Mouse (Mus musculus): ENCODE measurements at regions not wholly inside any gene's neighbourhood (a gene's known extent, or its start where the extent isn't known, plus 50 kb on each side); places are given as distances from the start of the nearest gene placed in this dataset.

- H3K27ac ChIP-seq (replicated peaks; ENCODE audit: low read depth, low read length): no peak overlapping the region
- no peak overlapping the region for H3K4me3 ChIP-seq (ENCODE audit: insufficient read depth, low read depth, low read length)
- H3K4me1 ChIP-seq (ENCODE audit: control insufficient read depth, insufficient read depth, insufficient read length, low read length): no peaks in the 10 kb centered on the region
These were observed 182.5 kb upstream of the Nr2f2 start for GRCm38 (mm10) chr7:70548936-70549450.

- no peaks in the 10 kb centered on the region for H3K4me1 ChIP-seq (ENCODE audit: control insufficient read depth, insufficient read depth, insufficient read length, low read length)
- no peak overlapping the region for H3K4me3 ChIP-seq (ENCODE audit: insufficient read depth, low read depth, low read length)
- H3K27ac ChIP-seq (replicated peaks; ENCODE audit: low read depth, low read length): no peak overlapping the region
These were observed 175.5 kb upstream of the Nr2f2 start for GRCm38 (mm10) chr7:70541881-70542665.

- no peak overlapping the region for H3K4me3 ChIP-seq (ENCODE audit: insufficient read depth, low read depth, low read length)
- no peaks in the 10 kb centered on the region for H3K4me1 ChIP-seq (ENCODE audit: control insufficient read depth, insufficient read depth, insufficient read length, low read length)
- H3K27ac ChIP-seq (replicated peaks; ENCODE audit: low read depth, low read length): no peak overlapping the region
These were observed 172.6 kb upstream of the Nr2f2 start for GRCm38 (mm10) chr7:70539121-70539642.

GRCm38 (mm10) chr7:70536046-70536445 lies 169.5 kb upstream of the Nr2f2 start:
- H3K27ac ChIP-seq (replicated peaks; ENCODE audit: low read depth, low read length): no peak overlapping the region

GRCm38 (mm10) chr7:70533552-70533951 lies 167.0 kb upstream of the Nr2f2 start:
- Histone ChIP-seq H3K4me1 (ENCODE audit: control insufficient read depth, insufficient read depth, insufficient read length, low read length) (no peaks in the 10 kb centered on the region), H3K4me3 (ENCODE audit: insufficient read depth, low read depth, low read length) (no peak overlapping the region)

More at GRCm38 (mm10) chr7:70536046-70536445, 169.5 kb upstream of the Nr2f2 start:
- H3K4me3 ChIP-seq (ENCODE audit: insufficient read depth, low read depth, low read length): no peak overlapping the region
- H3K4me1 ChIP-seq (ENCODE audit: control insufficient read depth, insufficient read depth, insufficient read length, low read length): no peaks in the 10 kb centered on the region

GRCm38 (mm10) chr7:70527921-70528320 lies 161.4 kb upstream of the Nr2f2 start:
- H3K4me3 ChIP-seq (ENCODE audit: insufficient read depth, low read depth, low read length): no peak overlapping the region
- no peak overlapping the region for H3K27ac ChIP-seq (replicated peaks; ENCODE audit: low read depth, low read length)
- H3K4me1 ChIP-seq (ENCODE audit: control insufficient read depth, insufficient read depth, insufficient read length, low read length): no peaks in the 10 kb centered on the region

More at GRCm38 (mm10) chr7:70533552-70533951, 167.0 kb upstream of the Nr2f2 start:
- no peak overlapping the region for H3K27ac ChIP-seq (replicated peaks; ENCODE audit: low read depth, low read length)

- no peak overlapping the region for H3K27ac ChIP-seq (replicated peaks; ENCODE audit: low read depth, low read length)
- no peak overlapping the region for H3K4me3 ChIP-seq (ENCODE audit: insufficient read depth, low read depth, low read length)
- H3K4me1 ChIP-seq (ENCODE audit: control insufficient read depth, insufficient read depth, insufficient read length, low read length): no peaks in the 10 kb centered on the region
These were observed 158.8 kb upstream of the Nr2f2 start for GRCm38 (mm10) chr7:70525372-70525771.

- no peak overlapping the region for H3K27ac ChIP-seq (replicated peaks; ENCODE audit: low read depth, low read length)
- H3K4me1 ChIP-seq (ENCODE audit: control insufficient read depth, insufficient read depth, insufficient read length, low read length): no peaks in the 10 kb centered on the region
- H3K4me3 ChIP-seq (ENCODE audit: insufficient read depth, low read depth, low read length): no peak overlapping the region
These were observed 158.2 kb upstream of the Nr2f2 start for GRCm38 (mm10) chr7:70524744-70525143.

- H3K4me1 ChIP-seq (ENCODE audit: control insufficient read depth, insufficient read depth, insufficient read length, low read length): no peaks in the 10 kb centered on the region
- no peak overlapping the region for H3K27ac ChIP-seq (replicated peaks; ENCODE audit: low read depth, low read length)
- no peak overlapping the region for H3K4me3 ChIP-seq (ENCODE audit: insufficient read depth, low read depth, low read length)
These were observed 157.7 kb upstream of the Nr2f2 start for GRCm38 (mm10) chr7:70524251-70524650.

- Histone ChIP-seq H3K27ac (replicated peaks; ENCODE audit: low read depth, low read length) (no peak overlapping the region), H3K4me1 (ENCODE audit: control insufficient read depth, insufficient read depth, insufficient read length, low read length) (no peaks in the 10 kb centered on the region), H3K4me3 (ENCODE audit: insufficient read depth, low read depth, low read length) (no peak overlapping the region)
These were observed 150.2 kb upstream of the Nr2f2 start for GRCm38 (mm10) chr7:70516741-70517140.

- no peak overlapping the region for H3K27ac ChIP-seq (replicated peaks; ENCODE audit: low read depth, low read length)
- no peaks in the 10 kb centered on the region for H3K4me1 ChIP-seq (ENCODE audit: control insufficient read depth, insufficient read depth, insufficient read length, low read length)
- H3K4me3 ChIP-seq (ENCODE audit: insufficient read depth, low read depth, low read length): no peak overlapping the region
These were observed 148.9 kb upstream of the Nr2f2 start for GRCm38 (mm10) chr7:70515341-70515851.

- no peak overlapping the region for H3K27ac ChIP-seq (replicated peaks; ENCODE audit: low read depth, low read length)
- no peak overlapping the region for H3K4me3 ChIP-seq (ENCODE audit: insufficient read depth, low read depth, low read length)
- H3K4me1 ChIP-seq (ENCODE audit: control insufficient read depth, insufficient read depth, insufficient read length, low read length): no peaks in the 10 kb centered on the region
These were observed 148.1 kb upstream of the Nr2f2 start for GRCm38 (mm10) chr7:70514666-70515065.

GRCm38 (mm10) chr7:70512354-70512753 lies 145.8 kb upstream of the Nr2f2 start:
- Histone ChIP-seq H3K4me1 (ENCODE audit: control insufficient read depth, insufficient read depth, insufficient read length, low read length) (no peaks in the 10 kb centered on the region), H3K4me3 (ENCODE audit: insufficient read depth, low read depth, low read length) (no peak overlapping the region), H3K27ac (replicated peaks; ENCODE audit: low read depth, low read length) (no peak overlapping the region)

- Histone ChIP-seq H3K27ac (replicated peaks; ENCODE audit: low read depth, low read length) (no peak overlapping the region), H3K4me3 (ENCODE audit: insufficient read depth, low read depth, low read length) (no peak overlapping the region), H3K4me1 (ENCODE audit: control insufficient read depth, insufficient read depth, insufficient read length, low read length) (peaks cover 3% of the 10 kb centered on the region; the same call in 1 of the 2 replicates)
These were observed 139.2 kb upstream of the Nr2f2 start for GRCm38 (mm10) chr7:70505671-70506181.

- Histone ChIP-seq H3K4me3 (ENCODE audit: insufficient read depth, low read depth, low read length) (no peak overlapping the region), H3K27ac (replicated peaks; ENCODE audit: low read depth, low read length) (no peak overlapping the region), H3K4me1 (ENCODE audit: control insufficient read depth, insufficient read depth, insufficient read length, low read length) (peaks cover 3% of the 10 kb centered on the region; the same call in 1 of the 2 replicates)
These were observed 135.3 kb upstream of the Nr2f2 start for GRCm38 (mm10) chr7:70501821-70502220.
